Mouse (Mus musculus): ENCODE measurements around the gene H2afy. TPM values are rescaled to one million over a fixed set of nuclear protein-coding genes. Genes with fewer than 3 reads are reported as not detected.
"Not testable (repeated sequence)": the region's sequence is repeated elsewhere in the genome, so short reads cannot be mapped to it uniquely, and the experiment has no call there.

The H2afy gene
- polyA plus RNA-seq, 1 experiment: 56.3 TPM

- no peak for TF ChIP-seq CTCF (IDR thresholded peaks at IDR 0.05; ENCODE audit: control insufficient read depth, insufficient read depth, insufficient replicate concordance, low read depth, low read length)
- TF ChIP-seq POLR2A (IDR thresholded peaks at IDR 0.05; ENCODE audit: control insufficient read depth, low read depth, low read length): no peak
- Histone ChIP-seq H3K4me3 (ENCODE audit: control insufficient read depth, low read depth, low read length) (no peak overlapping the region), H3K27me3 (ENCODE audit: control insufficient read depth, insufficient read depth, low read length) (no peaks in the 10 kb centered on the region), H3K36me3 (ENCODE audit: control insufficient read depth, insufficient read depth, low read length) (no peaks in the 10 kb centered on the region), H3K4me1 (ENCODE audit: control insufficient read depth, insufficient read depth, low read length) (no peaks in the 10 kb centered on the region), H3K27ac (ENCODE audit: control insufficient read depth, insufficient read depth, low read depth, low read length) (no peak overlapping the region)
Observed at GRCm38 (mm10) chr13:56052781-56053180, 83.4 kb downstream of the H2afy start.

- Histone ChIP-seq H3K27me3 (ENCODE audit: control insufficient read depth, insufficient read depth, low read length) (no peaks in the 10 kb centered on the region), H3K36me3 (ENCODE audit: control insufficient read depth, insufficient read depth, low read length) (no peaks in the 10 kb centered on the region), H3K27ac (ENCODE audit: control insufficient read depth, insufficient read depth, low read depth, low read length) (no peak overlapping the region), H3K4me1 (ENCODE audit: control insufficient read depth, insufficient read depth, low read length) (no peaks in the 10 kb centered on the region), H3K4me3 (ENCODE audit: control insufficient read depth, low read depth, low read length) (no peak overlapping the region)
- TF ChIP-seq POLR2A (IDR thresholded peaks at IDR 0.05; ENCODE audit: control insufficient read depth, low read depth, low read length) (no peak), CTCF (IDR thresholded peaks at IDR 0.05; ENCODE audit: control insufficient read depth, insufficient read depth, insufficient replicate concordance, low read depth, low read length) (no peak)
Observed at GRCm38 (mm10) chr13:56050246-56050645, 85.9 kb downstream of the H2afy start.

DNA sequence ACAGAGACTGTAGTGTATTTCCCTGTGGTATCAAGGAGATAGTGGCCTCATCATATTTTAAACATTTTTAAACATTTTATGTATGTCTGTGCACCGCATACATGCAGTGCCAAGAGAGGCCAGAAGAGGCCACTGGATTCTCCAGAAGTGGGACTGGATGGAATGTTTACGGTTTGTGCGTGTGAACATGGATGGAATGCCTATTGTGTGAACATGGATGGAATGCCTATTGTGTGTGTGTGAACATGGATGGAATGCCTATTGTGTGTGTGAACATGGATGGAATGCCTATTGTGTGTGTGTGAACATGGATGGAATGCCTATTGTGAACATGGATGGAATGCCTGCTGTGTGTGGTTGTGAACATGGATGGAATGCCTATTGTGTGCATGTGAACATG lies 93.9 kb downstream of the H2afy start:
- Histone ChIP-seq H3K36me3 (ENCODE audit: control insufficient read depth, insufficient read depth, low read length) (no peaks in the 10 kb centered on the region), H3K27ac (ENCODE audit: control insufficient read depth, insufficient read depth, low read depth, low read length) (no peak overlapping the region), H3K4me1 (ENCODE audit: control insufficient read depth, insufficient read depth, low read length) (no peaks in the 10 kb centered on the region), H3K27me3 (ENCODE audit: control insufficient read depth, insufficient read depth, low read length) (no peaks in the 10 kb centered on the region), H3K4me3 (ENCODE audit: control insufficient read depth, low read depth, low read length) (no peak overlapping the region)
- no peak for TF ChIP-seq POLR2A (IDR thresholded peaks at IDR 0.05; ENCODE audit: control insufficient read depth, low read depth, low read length)
- TF ChIP-seq CTCF (IDR thresholded peaks at IDR 0.05; ENCODE audit: control insufficient read depth, insufficient read depth, insufficient replicate concordance, low read depth, low read length): no peak

DNA sequence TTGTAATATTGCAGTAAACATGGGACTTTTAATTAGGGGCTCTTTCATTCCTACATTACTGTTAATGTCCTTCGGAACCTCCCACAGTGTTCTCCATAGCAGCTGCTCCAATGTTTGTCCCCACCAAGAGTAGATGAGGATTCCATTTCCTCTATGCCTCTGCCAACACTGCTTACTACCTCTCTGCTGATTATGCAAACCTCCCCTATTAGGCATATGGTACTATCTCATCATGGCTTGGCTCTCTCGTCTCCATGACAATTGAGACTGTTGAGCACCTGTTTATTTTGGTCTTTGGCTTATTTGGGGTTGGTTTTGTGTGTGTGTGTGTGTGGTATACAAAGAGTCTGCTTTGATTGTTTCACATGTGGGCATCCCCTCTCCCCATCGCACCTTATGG lies 95.5 kb downstream of the H2afy start:
- TF ChIP-seq CTCF (IDR thresholded peaks at IDR 0.05; ENCODE audit: control insufficient read depth, insufficient read depth, insufficient replicate concordance, low read depth, low read length) (no peak), POLR2A (IDR thresholded peaks at IDR 0.05; ENCODE audit: control insufficient read depth, low read depth, low read length) (no peak)
- no peaks in the 10 kb centered on the region for H3K4me1 ChIP-seq (ENCODE audit: control insufficient read depth, insufficient read depth, low read length)

GRCm38 (mm10) chr13:56039610-56040371 lies 96.4 kb downstream of the H2afy start:
- H3K4me3 ChIP-seq (ENCODE audit: control insufficient read depth, low read depth, low read length): no peak overlapping the region
- H3K36me3 ChIP-seq (ENCODE audit: control insufficient read depth, insufficient read depth, low read length): no peaks in the 10 kb centered on the region
- no peaks in the 10 kb centered on the region for H3K4me1 ChIP-seq (ENCODE audit: control insufficient read depth, insufficient read depth, low read length)
- H3K27me3 ChIP-seq (ENCODE audit: control insufficient read depth, insufficient read depth, low read length): no peaks in the 10 kb centered on the region
- TF ChIP-seq CTCF (IDR thresholded peaks at IDR 0.05; ENCODE audit: control insufficient read depth, insufficient read depth, insufficient replicate concordance, low read depth, low read length): no peak
- TF ChIP-seq POLR2A (IDR thresholded peaks at IDR 0.05; ENCODE audit: control insufficient read depth, low read depth, low read length): no peak
- H3K27ac ChIP-seq (ENCODE audit: control insufficient read depth, insufficient read depth, low read depth, low read length): no peak overlapping the region

More for the DNA sequence above, 95.5 kb downstream of the H2afy start:
- no peak overlapping the region for H3K27ac ChIP-seq (ENCODE audit: control insufficient read depth, insufficient read depth, low read depth, low read length)
- H3K4me3 ChIP-seq (ENCODE audit: control insufficient read depth, low read depth, low read length): no peak overlapping the region
- H3K36me3 ChIP-seq (ENCODE audit: control insufficient read depth, insufficient read depth, low read length): no peaks in the 10 kb centered on the region
- H3K27me3 ChIP-seq (ENCODE audit: control insufficient read depth, insufficient read depth, low read length): no peaks in the 10 kb centered on the region

DNA sequence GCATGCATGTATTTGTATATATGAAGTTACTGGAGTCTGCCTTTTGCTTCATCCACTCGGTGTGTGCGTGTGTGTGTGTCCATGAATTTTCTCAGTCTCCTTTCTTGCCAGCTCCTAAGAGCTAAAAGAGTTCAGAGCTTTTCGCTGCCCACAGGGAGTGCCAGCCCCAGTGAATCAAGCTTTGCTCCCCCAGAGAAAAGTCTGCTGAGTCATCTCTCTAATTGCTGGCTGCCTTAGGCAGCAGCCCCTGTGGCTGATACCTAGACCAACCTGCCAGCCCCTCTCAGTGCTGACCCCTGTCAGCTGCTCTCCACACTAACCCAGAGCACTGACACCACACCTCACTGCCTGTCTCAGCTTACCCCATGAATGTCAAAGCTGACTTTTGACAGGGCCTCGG lies 107.2 kb downstream of the H2afy start:
- TF ChIP-seq POLR2A (IDR thresholded peaks at IDR 0.05; ENCODE audit: control insufficient read depth, low read depth, low read length) (no peak), CTCF (IDR thresholded peaks at IDR 0.05; ENCODE audit: control insufficient read depth, insufficient read depth, insufficient replicate concordance, low read depth, low read length) (no peak)
- Histone ChIP-seq H3K4me3 (ENCODE audit: control insufficient read depth, low read depth, low read length) (no peak overlapping the region), H3K27me3 (ENCODE audit: control insufficient read depth, insufficient read depth, low read length) (no peaks in the 10 kb centered on the region), H3K4me1 (ENCODE audit: control insufficient read depth, insufficient read depth, low read length) (no peaks in the 10 kb centered on the region), H3K36me3 (ENCODE audit: control insufficient read depth, insufficient read depth, low read length) (no peaks in the 10 kb centered on the region), H3K27ac (ENCODE audit: control insufficient read depth, insufficient read depth, low read depth, low read length) (no peak overlapping the region)

DNA sequence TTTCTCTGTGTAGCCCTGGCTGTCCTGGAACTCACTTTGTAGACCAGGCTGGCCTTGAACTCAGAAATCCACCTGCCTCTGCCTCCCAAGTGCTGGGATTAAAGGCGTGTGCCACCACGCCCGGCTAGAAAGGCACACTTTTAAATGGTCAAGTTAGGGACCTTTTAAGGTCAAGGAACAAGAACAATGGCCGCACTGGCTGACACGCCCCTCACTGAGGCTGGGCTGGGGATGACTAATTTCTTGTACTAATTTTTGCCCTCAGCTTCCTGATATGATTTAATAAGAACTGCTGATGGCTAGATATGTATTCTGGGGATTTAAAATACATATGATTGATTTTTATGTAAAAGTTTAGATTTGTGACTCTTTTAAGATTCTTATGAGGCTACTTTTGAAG lies 108.2 kb downstream of the H2afy start:
- H3K36me3 ChIP-seq (ENCODE audit: control insufficient read depth, insufficient read depth, low read length); H3K4me1 ChIP-seq (ENCODE audit: control insufficient read depth, insufficient read depth, low read length); H3K4me3 ChIP-seq (ENCODE audit: control insufficient read depth, low read depth, low read length); H3K27me3 ChIP-seq (ENCODE audit: control insufficient read depth, insufficient read depth, low read length); H3K27ac ChIP-seq (ENCODE audit: control insufficient read depth, insufficient read depth, low read depth, low read length): not testable (repeated sequence)

- no peak for TF ChIP-seq POLR2A (IDR thresholded peaks at IDR 0.05; ENCODE audit: control insufficient read depth, low read depth, low read length)
- TF ChIP-seq CTCF (IDR thresholded peaks at IDR 0.05; ENCODE audit: control insufficient read depth, insufficient read depth, insufficient replicate concordance, low read depth, low read length): no peak
- Histone ChIP-seq H3K27ac (ENCODE audit: control insufficient read depth, insufficient read depth, low read depth, low read length) (no peak overlapping the region), H3K36me3 (ENCODE audit: control insufficient read depth, insufficient read depth, low read length) (no peaks in the 10 kb centered on the region), H3K27me3 (ENCODE audit: control insufficient read depth, insufficient read depth, low read length) (no peaks in the 10 kb centered on the region), H3K4me1 (ENCODE audit: control insufficient read depth, insufficient read depth, low read length) (no peaks in the 10 kb centered on the region), H3K4me3 (ENCODE audit: control insufficient read depth, low read depth, low read length) (no peak overlapping the region)
Observed at GRCm38 (mm10) chr13:56026623-56027022, 109.5 kb downstream of the H2afy start.
